Mouse (Mus musculus): Measurements from ENCODE around the gene Cactin. TPM values are rescaled to one million over a fixed set of nuclear protein-coding genes. Genes with fewer than 3 reads are reported as not detected.

Gene Cactin
- total RNA-seq, 2 experiments from 2014 or later, result 20.7 to 21.0 TPM

- peak; percentile 58 for DNase-seq
Measured at GRCm38 (mm10) chr10:81344421-81345161, 23.7 kb downstream of the Cactin start.

DNA sequence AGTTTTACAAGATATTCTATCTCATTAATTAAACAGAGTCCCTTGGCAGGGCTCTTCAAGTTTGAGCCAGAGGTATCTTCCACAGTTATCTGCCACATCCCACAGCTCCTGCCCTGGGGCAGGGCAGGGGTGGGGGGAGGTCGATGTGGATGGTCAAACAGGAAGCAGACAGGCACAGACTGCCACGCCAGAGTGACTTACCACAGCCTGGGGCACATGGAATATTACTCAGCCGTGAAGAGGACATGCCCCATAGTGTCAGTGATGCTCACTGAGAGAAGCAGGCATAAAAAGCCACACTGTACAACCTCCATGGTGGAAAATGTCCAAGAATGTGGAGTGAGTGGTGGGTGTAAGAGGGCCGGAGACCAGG lies 24.2 kb downstream of the Cactin start:
- no peak for DNase-seq

DNA sequence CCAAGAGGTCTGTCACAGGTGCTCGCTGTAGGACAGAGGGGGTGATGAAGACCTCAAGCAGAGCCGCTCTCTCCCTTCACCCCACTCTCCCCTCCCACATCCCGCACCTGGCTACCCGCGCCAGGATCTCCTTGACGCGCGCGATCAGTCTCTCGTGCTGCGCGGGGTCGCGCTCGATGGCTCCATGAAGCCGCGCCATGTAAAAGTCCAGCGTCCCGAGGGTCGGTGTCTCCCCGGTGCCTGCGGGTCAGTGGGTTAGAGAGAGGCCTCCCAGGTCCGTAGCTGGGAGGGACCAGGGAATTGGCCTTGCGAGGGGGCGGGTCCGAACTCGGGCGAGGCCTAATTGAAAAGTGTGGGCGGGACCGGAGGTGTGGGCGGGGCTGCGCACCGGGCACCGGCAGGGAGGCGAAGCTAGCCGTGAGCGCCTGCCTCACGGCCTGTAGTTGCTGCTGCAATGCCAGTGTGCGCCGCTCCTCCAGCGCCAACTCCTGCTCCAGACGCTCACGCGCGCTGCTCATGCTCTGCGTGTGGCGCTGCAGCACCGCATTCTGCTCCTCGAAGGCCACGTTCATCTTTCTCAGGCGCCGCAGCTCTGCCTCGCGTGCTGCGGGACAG lies 25.7 kb downstream of the Cactin start:
- peak; percentile 53 for DNase-seq

- peak; percentile 56 for DNase-seq
Measured at GRCm38 (mm10) chr10:81349146-81349545, 28.2 kb downstream of the Cactin start.

DNA sequence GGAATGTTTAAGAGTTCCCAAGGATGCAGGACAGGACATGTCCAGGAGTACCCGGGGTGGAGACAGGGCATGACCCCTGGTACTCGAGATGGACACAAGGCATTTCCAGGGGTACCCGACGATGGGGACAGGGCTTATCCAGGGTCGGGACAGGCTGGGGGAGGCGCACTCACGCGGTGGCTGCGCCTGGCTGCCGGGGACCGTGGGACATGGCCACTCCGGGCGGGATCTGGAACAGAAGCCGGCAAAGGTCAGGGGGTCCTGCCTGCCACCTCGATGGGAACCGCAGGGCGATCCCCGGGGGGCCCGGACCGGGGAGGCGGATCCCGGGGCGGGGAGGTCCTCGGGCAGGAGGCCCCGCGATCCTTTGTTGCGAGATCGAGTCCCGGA lies 29.1 kb downstream of the Cactin start:
- no peak for DNase-seq

- peak; percentile 99 for DNase-seq
Measured at GRCm38 (mm10) chr10:81350351-81351063, 29.6 kb downstream of the Cactin start, which contains the start of gene Hmg20b. Hmg20b (minus strand) TSS chr10:81350480.

DNA sequence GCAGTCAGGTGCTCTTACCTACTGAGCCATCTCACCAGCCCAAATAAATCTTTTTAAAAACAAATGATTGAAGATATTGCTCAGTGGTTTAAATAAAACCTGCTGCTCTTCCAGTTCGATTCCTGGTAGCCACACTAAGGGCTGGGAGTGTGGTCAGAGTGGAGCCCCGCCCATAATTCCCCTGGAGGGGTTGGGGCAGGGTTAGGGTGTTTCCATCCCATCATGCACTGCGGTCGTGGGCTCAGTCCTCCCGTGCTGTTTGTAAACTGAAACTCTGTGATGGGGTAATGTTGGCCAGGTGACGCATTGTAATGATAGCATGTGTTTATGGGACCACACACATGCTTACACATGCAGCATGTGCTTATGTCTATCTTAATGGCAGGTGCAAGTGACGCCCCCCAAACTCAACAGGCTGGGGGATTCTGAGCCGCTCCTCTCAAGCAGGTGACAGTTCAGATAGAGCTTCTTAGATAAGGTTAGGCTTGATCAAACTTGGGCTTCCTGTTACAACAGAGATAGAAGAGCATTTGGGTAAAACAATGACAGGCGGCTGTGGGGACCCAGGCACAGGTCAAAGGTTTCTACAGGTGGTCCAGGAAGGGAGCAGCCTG lies 30.9 kb downstream of the Cactin start:
- DNase-seq, result no peak

- no peak for DNase-seq
Measured at GRCm38 (mm10) chr10:81354738-81355477, 34.0 kb downstream of the Cactin start.

DNA sequence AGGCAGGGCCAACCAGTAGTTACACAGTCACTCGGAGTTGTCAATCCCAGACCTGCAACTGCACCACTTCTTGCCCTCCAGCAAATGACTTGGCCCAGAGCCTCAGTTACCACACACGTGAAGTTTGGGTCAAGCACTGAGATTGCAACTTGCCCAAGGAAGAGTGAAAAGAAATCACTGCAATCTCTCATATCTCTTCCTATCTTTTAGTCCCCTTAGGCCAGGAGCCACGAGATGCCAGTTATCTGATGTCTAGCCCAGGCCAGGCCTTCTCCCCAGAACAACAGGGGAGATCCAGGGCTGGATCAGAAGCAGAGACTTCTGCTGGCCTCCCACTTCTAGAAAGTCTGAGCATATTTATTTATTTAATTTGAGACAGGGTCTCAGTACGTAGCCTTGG lies 34.6 kb downstream of the Cactin start:
- no peak for DNase-seq

GRCm38 (mm10) chr10:81356352-81356990 lies 35.6 kb downstream of the Cactin start:
- no peak for DNase-seq

DNA sequence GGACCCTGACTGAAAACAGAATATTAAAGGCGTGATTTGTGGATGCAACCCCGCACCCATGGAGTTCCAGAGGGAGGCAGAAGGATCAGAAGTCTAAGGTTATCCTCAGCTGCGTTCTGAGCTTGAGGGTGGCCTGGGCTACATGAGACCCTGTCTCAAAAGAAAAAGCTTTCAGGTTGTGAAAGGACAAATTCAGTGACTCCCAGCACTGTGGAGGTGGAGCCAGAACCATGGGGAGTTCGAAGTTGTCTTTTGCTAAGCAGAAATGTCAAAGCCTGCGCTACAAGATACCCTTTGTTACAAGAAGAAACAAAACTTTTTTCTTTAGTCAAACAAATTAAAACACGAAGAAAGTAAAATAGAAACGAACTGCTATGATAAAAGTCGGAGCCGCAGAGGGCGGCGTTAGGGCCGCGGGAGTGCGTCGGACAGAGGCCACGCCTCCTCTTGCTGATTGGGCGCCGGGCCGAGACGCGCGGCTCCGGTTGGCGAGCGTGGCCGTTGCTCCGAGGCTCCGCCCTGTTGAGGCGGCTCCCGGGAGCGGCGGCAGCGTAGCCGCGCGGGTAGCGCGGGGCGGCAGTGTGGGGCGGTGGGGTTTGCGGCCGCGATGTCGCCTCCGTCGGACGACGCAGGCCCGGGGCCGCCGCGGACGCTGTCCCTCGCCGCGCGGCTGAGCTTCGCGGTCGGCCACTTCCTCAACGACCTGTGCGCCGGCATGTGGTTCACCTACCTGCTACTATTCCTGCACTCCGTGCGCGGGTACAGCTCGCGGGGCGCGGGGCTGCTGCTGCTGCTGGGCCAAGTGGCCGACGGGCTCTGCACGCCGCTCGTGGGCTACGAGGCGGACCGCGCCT lies 36.3 kb downstream of the Cactin start, which contains the start of gene Mfsd12:
Mfsd12 (plus strand) TSS at position 501 of the 854 bp plus-strand sequence.
- DNase-seq, result peak; percentile 94

DNA sequence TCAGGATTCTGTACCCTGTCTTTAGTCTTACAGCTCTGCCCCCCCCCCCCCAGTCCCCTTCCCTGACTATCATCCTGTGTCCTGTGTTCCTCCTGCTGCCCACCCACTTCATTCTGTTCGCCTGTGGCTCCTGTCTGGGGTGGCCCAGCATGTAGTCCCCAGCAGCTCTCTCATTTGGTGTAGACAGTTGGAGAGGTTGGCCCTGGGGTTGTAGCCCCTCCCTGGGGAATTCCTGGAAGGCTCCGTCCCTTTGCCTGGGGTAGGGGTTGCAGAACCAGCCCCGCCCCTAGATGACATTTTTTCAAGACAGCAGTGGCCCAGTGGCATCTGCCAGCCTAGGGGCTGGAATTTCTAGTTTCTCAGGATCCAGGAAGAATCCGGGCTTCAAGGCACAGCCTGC lies 37.3 kb downstream of the Cactin start:
- DNase-seq, result no peak

DNA sequence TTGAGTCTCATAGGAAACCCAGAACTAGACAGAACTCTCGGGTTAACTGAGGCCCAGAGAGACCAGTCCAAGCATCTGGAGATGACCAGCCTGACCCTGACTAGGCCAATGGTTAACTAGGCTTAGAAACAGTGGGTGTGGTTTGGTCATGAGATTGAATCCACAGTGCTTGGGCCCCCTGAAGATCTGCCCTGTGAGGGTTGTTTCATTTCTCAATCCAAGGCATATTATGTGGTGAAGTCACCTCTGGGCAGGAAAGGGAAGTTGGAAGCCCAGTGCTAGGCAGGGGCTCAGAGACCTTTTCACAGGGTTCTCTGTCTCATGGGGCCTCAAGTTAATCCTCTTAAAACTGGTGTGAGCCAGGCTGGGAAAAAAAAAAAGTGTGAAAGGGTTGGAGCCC lies 37.9 kb downstream of the Cactin start:
- no peak for DNase-seq

GRCm38 (mm10) chr10:81360721-81361120 lies 39.8 kb downstream of the Cactin start:
- no peak for DNase-seq

GRCm38 (mm10) chr10:81362336-81362949 lies 41.5 kb downstream of the Cactin start:
- no peak for DNase-seq

- DNase-seq, result peak; percentile 74
Measured at GRCm38 (mm10) chr10:81363436-81364346, 42.8 kb downstream of the Cactin start.

GRCm38 (mm10) chr10:81364666-81365065 lies 43.8 kb downstream of the Cactin start:
- peak; percentile 61 for DNase-seq

GRCm38 (mm10) chr10:81365073-81365472 lies 44.2 kb downstream of the Cactin start:
- DNase-seq, result no peak
